8 mouse cellular contexts compared by ENCODE assay signal in the genomic region with DNA sequence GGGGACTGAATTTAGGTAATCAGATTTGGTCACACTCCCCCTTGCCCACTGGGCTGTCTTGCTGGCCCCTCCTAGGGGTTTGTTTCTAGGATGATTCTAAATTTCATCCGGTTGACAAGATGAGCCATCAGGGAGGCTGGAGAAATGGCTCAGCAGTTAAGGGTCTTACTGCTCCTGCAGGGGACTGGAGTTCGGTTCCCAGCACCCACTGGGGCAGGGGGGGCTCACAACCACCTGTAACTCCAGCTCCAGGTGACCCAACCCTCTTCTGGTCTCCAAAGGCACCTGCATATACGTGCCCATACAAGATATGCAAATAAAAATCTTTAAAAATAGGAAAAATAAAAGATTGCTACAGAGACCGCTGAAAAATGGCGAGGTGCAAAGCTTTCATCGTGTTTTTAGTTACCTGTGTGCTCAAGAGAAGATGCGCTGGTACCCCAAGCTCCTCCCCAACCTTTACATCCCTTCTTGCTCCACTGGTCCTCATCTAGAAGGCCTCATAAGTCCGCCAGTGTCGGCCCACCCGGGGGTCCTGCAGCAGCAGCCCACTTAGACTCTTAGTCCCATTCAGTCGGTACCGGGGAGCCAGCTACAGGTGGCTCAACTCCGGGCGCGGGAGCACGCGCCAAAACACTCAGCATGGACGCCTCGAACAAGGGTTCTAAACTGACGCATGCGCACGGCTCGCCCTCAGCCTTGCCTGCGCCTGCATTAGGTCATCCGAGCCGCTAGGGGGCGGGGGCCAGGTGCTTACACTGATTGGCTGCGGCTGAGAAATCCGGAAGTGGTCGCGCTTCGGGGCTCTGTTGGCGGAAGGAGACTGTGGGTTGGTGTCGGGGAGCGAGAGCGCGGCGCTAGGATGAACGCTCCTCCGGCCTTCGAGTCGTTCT. TPM values are rescaled to one million over a fixed set of nuclear protein-coding genes. Genes with fewer than 3 reads are reported as not detected.
DNase-seq lines count a peak whose midpoint lies in the region; ATAC-seq and TF ChIP-seq lines count a peak whose summit lies in the region.

Gene Polr2j, plus strand, starts transcription at position 741 of the 893 bp plus-strand sequence.

- peak within 1 kb of the TSS; percentile 91 for H3K9ac ChIP-seq in kidney, embryonic 15.5 days

- H3K4me1 ChIP-seq in bone marrow macrophage, adult 2 months (ENCODE audit: control insufficient read depth, insufficient read depth, low read length) = peaks cover 9% of the 10 kb centered on the region; the same call in 1 of the 2 replicates
- peaks cover 3% of the 10 kb centered on the region for H3K4me1 ChIP-seq in embryonic fibroblast, embryonic 13.5 days (ENCODE audit: control insufficient read depth, insufficient read depth, low read length)
- H3K4me1 ChIP-seq in heart, embryonic 10.5 days = peaks cover 25% of the 10 kb centered on the region
- peaks cover 26% of the 10 kb centered on the region for H3K4me1 ChIP-seq in kidney, embryonic 15.5 days

- TF ChIP-seq POLR2A in bone marrow macrophage, adult 2 months (IDR thresholded peaks at IDR 0.05; ENCODE audit: borderline replicate concordance, low read depth, low read length) = peak; percentile 7; the same call in 1 of the 2 replicates
- TF ChIP-seq POLR2A in embryonic fibroblast, embryonic 13.5 days (IDR thresholded peaks at IDR 0.05; ENCODE audit: low read depth, low read length) = peak; percentile 74; the same call in 1 of the 2 replicates

- peak; percentile 60; the same call in 1 of the 2 replicates for TF ChIP-seq CTCF in bone marrow macrophage, adult 2 months (IDR thresholded peaks at IDR 0.05; ENCODE audit: low read depth, low read length)
- peak; percentile 89 for TF ChIP-seq CTCF in embryonic fibroblast, embryonic 13.5 days (IDR thresholded peaks at IDR 0.05; ENCODE audit: borderline replicate concordance, insufficient read depth, low read length)

- peak; percentile 95 for ATAC-seq in kidney, embryonic 15.5 days (replicated peaks; ENCODE audit: low FRiP score)
- ATAC-seq in monocyte, adult 5-6 weeks (replicated peaks; ENCODE audit: insufficient number of reproducible peaks, low FRiP score, low TSS enrichment, poor library complexity, severe bottlenecking) = peak; percentile 97

- no peaks in the 10 kb centered on the region for H3K9me3 ChIP-seq in heart, embryonic 10.5 days
- H3K9me3 ChIP-seq in kidney, embryonic 15.5 days (replicated peaks) = no peaks in the 10 kb centered on the region

- H3K4me2 ChIP-seq in kidney, embryonic 15.5 days = peak within 1 kb of the TSS; percentile 92

- H3K36me3 ChIP-seq in heart, embryonic 10.5 days = peaks cover 21% of the 10 kb centered on the region
- peaks cover 20% of the 10 kb centered on the region for H3K36me3 ChIP-seq in kidney, embryonic 15.5 days

- peaks cover 4% of the 10 kb centered on the region for H3K27me3 ChIP-seq in heart, embryonic 10.5 days (ENCODE audit: insufficient read depth, poor library complexity, severe bottlenecking)
- no peaks in the 10 kb centered on the region for H3K27me3 ChIP-seq in kidney, embryonic 15.5 days

- DNase-seq in A20 (ENCODE audit: low read depth, low spot score) (peak; percentile 99), liver (peak; percentile 97)
- peak; percentile 99 for DNase-seq in heart, embryonic 10.5 days (ENCODE audit: low spot score)
- DNase-seq in spleen, postnatal 4 days (ENCODE audit: low spot score in 2 of 2) = peak; percentile 97 to 99

- H3K4me3 ChIP-seq in bone marrow macrophage, adult 2 months (ENCODE audit: insufficient read depth, low read length) = peak within 1 kb of the TSS; percentile 91
- peak within 1 kb of the TSS; percentile 98 for H3K4me3 ChIP-seq in embryonic fibroblast, embryonic 13.5 days (ENCODE audit: insufficient read depth, low read length)
- H3K4me3 ChIP-seq in heart, embryonic 10.5 days = peak within 1 kb of the TSS; percentile 78
- peak within 1 kb of the TSS; percentile 90 for H3K4me3 ChIP-seq in kidney, embryonic 15.5 days (replicated peaks)

- WGBS in heart, embryonic 10.5 days = 3% methylated on average over 42 of the region's 42 CpGs
- WGBS in kidney, embryonic 15.5 days = 3% methylated on average over 42 of the region's 42 CpGs

- peak within 1 kb of the TSS; percentile 30; the same call in 1 of the 2 replicates for H3K27ac ChIP-seq in bone marrow macrophage, adult 2 months (ENCODE audit: insufficient read depth, low read depth, low read length)
- no peak within 1 kb of the TSS for H3K27ac ChIP-seq in embryonic fibroblast, embryonic 13.5 days (ENCODE audit: insufficient read depth, low read length)
- H3K27ac ChIP-seq in heart, embryonic 10.5 days = peak within 1 kb of the TSS; percentile 92
- H3K27ac ChIP-seq in kidney, embryonic 15.5 days = peak within 1 kb of the TSS; percentile 79

RNA-seq across cellular contexts. Expression of gene Polr2j, which starts in this region (rescaled TPM):
- polyA plus RNA-seq in bone marrow macrophage, adult 2 months (2012; ENCODE audit: insufficient read depth, insufficient read length, missing spikeins) = 82.8 and 86.7 TPM in 2 replicates
- polyA plus RNA-seq in embryonic fibroblast, embryonic 13.5 days (2011; ENCODE audit: insufficient read length, low read depth, missing spikeins) = 67.7 TPM in 2 replicates
- 180 and 217 TPM in 2 replicates for polyA plus RNA-seq in heart, embryonic 10.5 days (2016; fragmentation: Nextera tagmentation; extraction: Ambion mirVana)
- 249 and 260 TPM in 2 replicates for polyA plus RNA-seq in kidney, embryonic 15.5 days (2015; fragmentation: Nextera tagmentation; extraction: Ambion mirVana)
- total RNA-seq in monocyte, adult 5-6 weeks (2017) = 80.7 to 92.5 TPM (median 81.7 TPM) in 3 replicates
